Mouse (Mus musculus) kidney, postnatal 0 days (tissue): ENCODE results near the gene Gcgr. TPM values are rescaled to one million over a fixed set of nuclear protein-coding genes. Genes with fewer than 3 reads are reported as not detected.

Source experiments
- ATAC-seq: fragments of 200-750 bp; cut with Nextera tagmentation; replicated peaks from 2 replicates; pipeline ENCODE4 v1.8.0; 2017; ENCODE audit warnings: low read depth, moderate number of reproducible peaks, moderate TSS enrichment, moderate library complexity; ENCODE audit not compliant: low FRiP score
- DNase-seq: peaks from one replicate; pipeline ENCODE4 v3.0.0-alpha.2; 2016; ENCODE audit warnings: low spot score
- H3K27ac ChIP-seq: fragments of 300-500 bp; sonication (generic); 2 replicates; pipeline ENCODE4 v1.5.1; 2014; ENCODE audit warnings: mild to moderate bottlenecking
- H3K27me3 ChIP-seq: fragments of 300-500 bp; sonication (generic); 2 replicates; pipeline ENCODE4 v1.6.1; 2014; ENCODE audit warnings: low read length, mixed read lengths; ENCODE audit not compliant: insufficient read depth
- H3K36me3 ChIP-seq: fragments of 300-500 bp; sonication (generic); 2 replicates; pipeline ENCODE4 v1.6.1; 2014; ENCODE audit warnings: low read length, mixed read lengths; ENCODE audit not compliant: insufficient read depth
- H3K4me1 ChIP-seq: fragments of 300-500 bp; sonication (generic); replicated peaks from 2 replicates; pipeline ENCODE4 v1.6.1; 2014; ENCODE audit warnings: antibody characterized with exemption, low read length, mixed read lengths; ENCODE audit not compliant: insufficient read depth
- H3K4me2 ChIP-seq: fragments of 300-500 bp; sonication (generic); 2 replicates; pipeline ENCODE4 v1.6.1; 2014; ENCODE audit warnings: mild to moderate bottlenecking, low read length, moderate library complexity, mixed read lengths
- H3K4me3 ChIP-seq: fragments of 300-500 bp; sonication (generic); replicated peaks from 2 replicates; pipeline ENCODE4 v1.5.1; 2014; ENCODE audit warnings: low read depth, low read length
- H3K9ac ChIP-seq: fragments of 300-500 bp; sonication (generic); 2 replicates; pipeline ENCODE4 v1.6.1; 2014; ENCODE audit warnings: low read depth, low read length
- H3K9me3 ChIP-seq: fragments of 300-500 bp; sonication (generic); replicated peaks from 2 replicates; pipeline ENCODE4 v1.6.1; 2016; ENCODE audit warnings: low read length, inconsistent platforms, mixed read lengths
- CTCF ChIP-seq: IDR thresholded peaks from 2 replicates; pipeline ENCODE4 v1.5.1; 2016; ENCODE audit warnings: antibody characterized with exemption, low read depth, mild to moderate bottlenecking, moderate library complexity
- WGBS: fragments of 180-500 bp; shearing (Covaris S2); extraction: QIAGEN DNeasy Blood & Tissue Kit; methylation state at CpG from one replicate; pipeline ENCODE4 v1.1.7; 2014; 5-methylcytosine and 5-hydroxymethylcytosine counted together
- polyA plus RNA-seq: library from polyadenylated mRNA; unstranded; fragments of >200 nt; fragmentation: Nextera tagmentation; extraction: Ambion mirVana; gene quantifications from 2 replicates; pipeline ENCODE4 v1.2.1, GENCODE M21; 2015

Gcgr gene
- polyA plus RNA-seq, 1 experiment from 2014 or later, result 6.6 TPM

DNA sequence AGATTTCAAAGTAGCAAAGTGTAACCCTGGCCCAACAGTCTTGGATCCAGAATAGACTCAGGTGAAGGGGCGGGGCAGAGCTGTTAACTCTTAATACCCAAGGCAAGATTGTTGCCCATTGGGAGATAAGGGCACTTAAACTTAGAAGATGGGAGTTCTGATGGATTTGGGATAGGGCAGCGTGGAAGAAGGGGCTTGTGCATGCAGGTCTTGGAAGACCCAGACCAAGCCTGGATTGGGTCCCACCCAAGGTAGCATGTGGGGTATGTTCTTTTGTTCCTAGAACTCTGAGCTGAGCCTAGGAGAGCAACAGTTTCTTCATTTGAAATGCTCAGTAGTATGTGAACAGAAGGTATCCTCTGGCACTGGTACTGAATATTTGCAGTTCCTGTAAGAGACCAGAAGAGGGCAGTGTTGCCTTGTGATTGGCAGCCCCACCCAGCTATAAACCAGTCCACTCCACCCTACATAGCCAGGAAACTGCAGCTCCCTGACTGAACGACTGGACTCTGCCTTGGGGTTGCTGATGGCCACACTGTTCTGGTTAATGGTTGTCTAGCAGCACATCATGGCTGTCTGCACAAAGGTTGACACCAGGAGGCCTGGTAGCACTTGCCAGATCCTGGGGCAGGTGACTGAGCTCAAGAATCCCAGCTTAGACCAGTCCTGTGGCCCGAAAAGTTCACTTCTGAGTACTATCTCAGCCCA lies 41.3 kb upstream of the Gcgr start:
- no peak overlapping the region for H3K4me3 ChIP-seq
- peaks cover 26% of the 10 kb centered on the region for H3K36me3 ChIP-seq
- peaks cover 29% of the 10 kb centered on the region for H3K4me1 ChIP-seq
- 61% methylated on average over 4 of the region's 4 CpGs for WGBS
- H3K27me3 ChIP-seq, result no peaks in the 10 kb centered on the region
- peak; percentile 79 for ATAC-seq
- no peak overlapping the region for H3K4me2 ChIP-seq
- H3K9ac ChIP-seq, result no peak overlapping the region
- TF ChIP-seq CTCF, result peak; percentile 98
- H3K9me3 ChIP-seq, result no peaks in the 10 kb centered on the region
- DNase-seq, result peak; percentile 96
- H3K27ac ChIP-seq, result peak overlapping the region; percentile 95

DNA sequence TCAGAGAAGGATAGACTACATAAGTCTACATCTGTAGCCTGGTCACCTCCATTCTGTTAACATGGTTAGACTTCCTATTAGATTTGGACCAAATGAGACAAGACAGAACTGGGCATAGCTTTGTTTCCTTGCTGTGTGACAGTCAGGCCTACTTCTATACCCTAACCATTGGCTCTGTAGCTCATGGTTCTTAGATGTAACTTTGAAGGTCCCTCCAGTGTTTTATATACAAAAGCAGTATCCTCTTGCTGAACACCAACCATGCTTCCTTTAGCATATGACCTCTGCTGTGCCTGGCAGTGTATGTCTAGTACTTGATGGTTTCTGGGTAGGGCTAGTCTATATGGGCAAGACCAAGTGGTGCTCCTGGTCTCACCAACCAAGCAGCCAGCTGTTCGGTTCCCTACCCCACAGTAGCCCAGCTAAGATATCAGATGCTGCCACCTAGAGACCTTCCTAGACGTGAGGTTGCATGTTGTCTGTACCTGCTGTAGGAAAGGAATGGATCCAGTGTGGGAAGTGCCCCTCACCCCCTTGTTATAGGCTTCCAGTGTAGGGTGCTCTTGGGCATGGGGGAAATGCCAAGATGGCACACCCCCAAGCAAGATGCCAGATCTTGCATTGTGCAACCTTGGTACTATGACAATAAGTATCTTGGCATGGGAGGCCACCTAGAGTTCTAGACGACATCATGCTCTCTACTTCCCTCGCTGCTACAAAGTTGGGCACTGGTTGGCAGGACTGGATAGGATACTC lies 40.0 kb upstream of the Gcgr start:
- TF ChIP-seq CTCF, result no peak
- no peak for ATAC-seq
- no peak overlapping the region for H3K4me3 ChIP-seq
- peak overlapping the region; percentile 96 for H3K4me2 ChIP-seq
- H3K27me3 ChIP-seq, result no peaks in the 10 kb centered on the region
- no peak overlapping the region for H3K9ac ChIP-seq
- WGBS, result 34% methylated on average over 4 of the region's 4 CpGs
- peaks cover 26% of the 10 kb centered on the region for H3K4me1 ChIP-seq
- DNase-seq, result no peak
- no peaks in the 10 kb centered on the region for H3K9me3 ChIP-seq
- peaks cover 37% of the 10 kb centered on the region for H3K36me3 ChIP-seq
- H3K27ac ChIP-seq, result peak overlapping the region; percentile 95

DNA sequence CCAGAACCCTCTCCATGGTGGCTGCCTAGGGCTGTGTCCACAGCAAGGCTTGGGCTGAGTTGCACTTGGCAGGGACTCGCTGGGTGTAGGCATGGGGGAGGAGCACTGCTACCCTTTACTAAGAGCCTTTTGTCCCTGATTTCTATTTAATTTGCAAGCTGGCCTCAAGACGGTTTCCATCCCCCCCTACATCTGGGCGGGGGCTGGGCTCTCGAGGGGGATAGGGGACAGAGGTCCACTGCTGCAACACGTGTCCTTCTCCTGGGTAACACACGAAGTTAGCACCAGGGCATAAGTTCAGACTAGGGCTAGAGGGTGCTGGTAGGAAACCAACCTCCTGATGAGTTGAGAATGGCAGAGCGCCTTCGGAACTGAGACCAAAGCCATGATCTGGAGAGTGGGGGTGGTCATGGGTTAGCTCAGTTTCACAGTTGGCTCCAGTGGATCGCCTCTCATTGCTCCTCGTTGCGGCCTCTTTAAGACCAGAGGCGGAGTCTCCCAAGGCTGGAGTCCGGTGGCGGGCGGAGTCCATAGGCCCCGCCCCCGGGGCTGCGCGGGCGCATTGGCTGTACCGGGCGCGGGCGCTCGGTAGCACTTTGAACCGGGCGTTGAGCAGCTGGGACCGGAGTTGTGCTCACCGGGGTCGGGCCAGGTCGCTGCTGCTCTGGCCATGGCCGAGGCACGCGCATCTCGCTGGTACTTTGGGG lies 39.0 kb upstream of the Gcgr start, which contains the start of gene Slc25a10:
Gene Slc25a10 (plus strand): TSS at position 524 of the 707 bp plus-strand sequence.
- TF ChIP-seq CTCF, result no peak; the same call in 1 of the 2 replicates
- peaks cover 19% of the 10 kb centered on the region for H3K4me1 ChIP-seq
- peak within 1 kb of the TSS; percentile 91 for H3K4me3 ChIP-seq
- peak within 1 kb of the TSS; percentile 96 for H3K4me2 ChIP-seq
- peaks cover 45% of the 10 kb centered on the region for H3K36me3 ChIP-seq
- ATAC-seq (peak; percentile 72), DNase-seq (peak; percentile 95)
- H3K27ac ChIP-seq, result peak within 1 kb of the TSS; percentile 95
- 0% methylated on average over 35 of the region's 35 CpGs for WGBS
- no peaks in the 10 kb centered on the region for H3K9me3 ChIP-seq
- no peaks in the 10 kb centered on the region for H3K27me3 ChIP-seq
- H3K9ac ChIP-seq, result peak within 1 kb of the TSS; percentile 87

DNA sequence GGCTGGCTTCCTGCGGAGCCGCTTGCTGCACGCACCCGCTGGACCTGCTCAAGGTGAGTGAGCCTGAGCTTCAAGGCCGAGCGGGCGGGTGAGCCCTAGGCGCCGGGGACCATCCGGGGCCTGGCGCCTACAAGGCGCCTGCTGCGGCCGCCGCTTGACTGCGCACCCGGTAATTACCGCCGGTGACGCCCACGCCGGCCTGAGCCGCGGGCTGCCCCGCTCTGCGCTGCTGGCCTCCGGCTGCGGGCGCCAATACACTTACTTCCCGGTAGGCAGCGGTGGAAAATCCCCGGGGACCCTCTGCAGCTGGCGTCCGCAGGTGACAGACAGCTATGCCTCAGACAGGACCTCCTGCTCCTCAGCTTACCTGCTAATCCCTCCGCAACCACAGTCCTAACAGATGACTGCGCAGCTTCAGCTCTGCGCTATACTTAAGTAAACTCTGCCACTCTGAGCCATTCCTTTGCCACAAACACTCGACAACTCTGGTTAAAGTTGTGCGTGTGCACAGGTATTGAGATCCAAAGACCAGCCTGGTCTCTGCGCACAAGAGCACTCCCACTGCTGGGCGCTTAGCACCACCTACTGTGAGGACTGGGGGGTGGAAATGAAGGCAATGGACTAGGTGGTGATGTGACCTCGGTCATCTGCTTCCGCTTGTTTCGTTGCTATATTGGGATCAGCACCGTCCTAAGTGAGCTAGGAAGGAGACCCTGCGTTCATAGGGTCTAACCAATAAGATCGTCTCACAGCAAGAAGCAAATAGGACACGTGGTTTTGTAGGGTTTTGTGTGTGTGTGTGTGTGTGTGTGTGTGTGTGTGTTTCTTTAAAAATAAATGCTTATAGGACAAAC lies 38.2 kb upstream of the Gcgr start:
- DNase-seq (peak; percentile 73), ATAC-seq (no peak; the same call in none of the 2 replicates)
- peaks cover 46% of the 10 kb centered on the region for H3K36me3 ChIP-seq

DNA sequence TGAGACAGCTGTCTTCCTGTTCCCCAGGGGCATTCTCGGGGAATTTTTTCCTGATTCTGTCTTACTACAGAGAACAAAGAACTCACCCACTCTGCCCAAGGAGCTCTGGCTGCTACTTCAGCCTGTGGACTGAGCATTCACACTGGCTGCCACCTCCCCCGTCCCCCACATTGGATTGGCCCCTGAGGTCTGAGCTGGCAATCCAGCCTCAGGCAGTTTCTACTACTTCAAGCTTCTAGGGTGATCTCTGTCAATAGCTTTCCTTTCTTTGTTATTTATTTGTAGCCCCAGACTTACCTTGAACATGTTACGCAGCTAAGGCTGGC lies 37.7 kb upstream of the Gcgr start:
- Histone ChIP-seq H3K4me1 (peaks cover 19% of the 10 kb centered on the region), H3K4me2 (peak overlapping the region; percentile 96), H3K4me3 (peak overlapping the region; percentile 91), H3K36me3 (peaks cover 46% of the 10 kb centered on the region), H3K9ac (peak overlapping the region; percentile 87), H3K27ac (peak overlapping the region; percentile 95), H3K27me3 (no peaks in the 10 kb centered on the region), H3K9me3 (no peaks in the 10 kb centered on the region)
- ATAC-seq (no peak), DNase-seq (no peak)
- 23% methylated on average over 3 of the region's 3 CpGs for WGBS
- TF ChIP-seq CTCF, result no peak

More for the DNA sequence above, 38.2 kb upstream of the Gcgr start:
- Histone ChIP-seq H3K27ac (peak overlapping the region; percentile 95), H3K27me3 (no peaks in the 10 kb centered on the region), H3K9me3 (no peaks in the 10 kb centered on the region), H3K9ac (peak overlapping the region; percentile 87), H3K4me1 (peaks cover 19% of the 10 kb centered on the region), H3K4me3 (peak overlapping the region; percentile 91), H3K4me2 (peak overlapping the region; percentile 96)
- peak; percentile 55 for TF ChIP-seq CTCF
- WGBS, result under 1% methylated on average over 48 of the region's 48 CpGs
